Mouse (Mus musculus) left cerebral cortex, adult 2 months (tissue): ENCODE measurements around the gene Skida1. TPM values are rescaled to one million over a fixed set of nuclear protein-coding genes. Genes with fewer than 3 reads are reported as not detected.

Experiments used
- DNase-seq, 2 experiments: peaks; one replicate each; pipeline ENCODE4 v3.0.0; 2021 to 2022; ENCODE audit warnings: low spot score in 2 of 2, mixed read lengths in 1 of 2; ENCODE audit errors: extremely low spot score in 1 of 2
- H3K27ac ChIP-seq: fragments of 200-600 bp; 2 replicates; pipeline ENCODE4 v1.8.1; 2022
- H3K4me3 ChIP-seq: fragments of 200-600 bp; 2 replicates; pipeline ENCODE4 v1.8.1; 2022
- CTCF ChIP-seq: fragments of 200-600 bp; IDR thresholded peaks from 2 replicates; pipeline ENCODE4 v1.8.1; 2022; ENCODE audit warnings: antibody characterized with exemption, mild to moderate bottlenecking, moderate library complexity
- intact Hi-C: fragments of 180-260 bp; cut with DNase I; formaldehyde crosslinking; loops from one replicate; pipeline ENCODE4 v1.15.1; 2025
- total RNA-seq, 2 experiments: library from RNA; stranded (reverse); gene quantifications; 2 replicates each; pipeline ENCODE4 v1.2.3; 2021

Gene Skida1
- total RNA-seq, 2 experiments from 2014 or later: 7.4 to 8.0 TPM

DNA sequence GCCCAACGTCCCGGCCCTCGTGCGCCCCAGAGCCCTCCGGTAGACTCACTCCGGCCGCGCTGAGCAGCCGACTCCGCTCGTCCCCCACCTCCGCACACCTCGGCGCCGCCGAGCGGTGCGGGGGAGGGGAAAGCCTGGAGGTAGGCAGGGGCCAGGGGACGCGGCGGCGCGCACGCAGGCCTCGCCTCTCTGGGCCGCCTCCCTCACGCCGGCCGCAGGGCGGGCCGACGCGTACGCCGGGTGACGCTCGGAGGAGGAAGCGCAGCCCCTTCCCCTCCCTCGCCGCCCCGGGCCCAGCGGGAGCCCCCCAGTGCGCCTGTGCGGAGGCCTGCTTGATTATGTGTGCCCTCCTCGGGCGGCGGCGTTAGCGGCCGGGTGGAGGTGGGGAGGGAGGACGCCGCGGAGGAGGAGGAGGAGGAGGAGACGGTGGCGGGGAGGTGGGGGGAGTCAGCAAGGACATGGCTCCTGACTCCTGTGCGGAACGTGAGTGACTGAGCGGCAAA, 15.6 kb upstream of the Skida1 start:
- intact Hi-C loops: loop anchor here (1.0 to 5.0 kb wide), 4 partner anchors 8 to 642 kb away; partner anchors contain the start of gene Bmi1
- DNase-seq: peak; percentile 93
- no peak for TF ChIP-seq CTCF
- Histone ChIP-seq H3K4me3 (peak overlapping the region; percentile 92), H3K27ac (peak overlapping the region; percentile 97)

DNA sequence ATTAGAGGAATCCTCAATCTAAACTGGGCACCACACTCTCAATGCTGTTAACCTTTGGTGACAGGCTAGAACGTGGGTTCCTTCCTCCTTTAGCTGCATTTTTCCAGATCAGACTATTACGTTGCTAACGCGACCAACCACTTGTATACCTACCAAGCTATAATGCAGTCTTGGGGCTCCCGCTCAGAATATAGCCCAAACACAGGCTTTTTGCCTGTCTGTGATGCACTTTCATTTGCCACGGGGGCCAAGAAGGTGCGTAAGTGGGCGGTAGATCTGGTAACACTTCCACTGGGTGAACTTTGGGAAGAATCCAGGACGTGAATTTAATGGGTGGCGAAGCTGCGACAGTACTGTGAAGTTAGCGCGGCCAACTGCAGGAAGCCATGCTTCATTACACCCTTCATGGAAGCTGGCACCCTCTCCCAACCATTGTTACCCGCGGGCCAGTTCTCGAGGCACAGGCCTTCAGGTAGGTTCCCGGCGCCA, 15.0 kb upstream of the Skida1 start:
- Histone ChIP-seq H3K4me3 (peak overlapping the region; percentile 92), H3K27ac (peak overlapping the region; percentile 97)
- peak; percentile 18 for TF ChIP-seq CTCF
- DNase-seq: peak in 1 of 2 experiments; percentile 47
- intact Hi-C loops: loop anchor here (1.0 to 5.0 kb wide), 4 partner anchors 8 to 642 kb away; partner anchors contain the start of gene Bmi1

DNA sequence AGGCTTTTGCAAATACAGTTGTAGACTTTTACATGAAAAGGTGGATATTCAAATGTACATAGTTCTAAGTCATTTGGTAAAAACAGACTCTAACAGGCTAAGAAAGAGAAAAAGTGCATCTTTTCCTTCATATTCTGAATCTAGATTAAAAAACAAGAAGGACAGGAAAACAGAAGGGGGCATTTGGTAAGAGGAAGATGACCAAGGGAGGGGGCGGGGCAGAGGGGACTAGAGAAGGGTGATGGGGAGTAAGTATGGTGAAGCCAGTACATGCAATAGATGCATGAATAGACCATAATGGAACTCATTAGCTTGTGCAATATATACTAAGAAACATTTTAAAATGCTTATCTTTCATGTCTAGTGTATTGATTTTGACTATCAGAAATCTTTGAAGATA, 11.5 kb upstream of the Skida1 start:
- intact Hi-C loops: loop anchor here (5.0 kb wide), 3 partner anchors 33 to 638 kb away; partner anchors contain the start of gene Bmi1
- Histone ChIP-seq H3K4me3 (no peak overlapping the region), H3K27ac (no peak overlapping the region)
- DNase-seq: no peak
- TF ChIP-seq CTCF: no peak

DNA sequence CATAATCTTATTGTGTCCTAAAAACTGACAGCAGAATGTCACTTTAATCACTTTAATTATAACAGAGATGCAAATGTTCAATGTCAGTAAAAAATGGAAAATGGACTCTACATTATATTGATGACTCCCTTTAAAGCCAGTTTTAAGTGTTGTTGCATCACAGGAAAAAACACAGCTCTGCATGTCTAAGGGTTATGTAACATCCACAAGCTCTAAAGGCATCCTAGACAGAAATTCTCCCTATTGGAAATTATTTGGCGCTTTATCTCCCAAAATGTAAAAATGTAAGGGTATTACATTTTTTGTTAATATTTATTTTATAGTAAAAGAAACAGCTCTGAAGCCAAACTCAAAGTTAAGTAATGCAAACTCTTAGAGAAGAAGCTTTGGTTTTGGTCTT, 11.0 kb upstream of the Skida1 start:
- intact Hi-C loops: loop anchor here (5.0 to 10.0 kb wide), 4 partner anchors 33 to 935 kb away; partner anchors contain the start of genes 4930426L09Rik, Bmi1 and Pip4k2a
- Histone ChIP-seq H3K27ac (no peak overlapping the region), H3K4me3 (no peak overlapping the region)
- DNase-seq: no peak
- TF ChIP-seq CTCF: no peak

DNA sequence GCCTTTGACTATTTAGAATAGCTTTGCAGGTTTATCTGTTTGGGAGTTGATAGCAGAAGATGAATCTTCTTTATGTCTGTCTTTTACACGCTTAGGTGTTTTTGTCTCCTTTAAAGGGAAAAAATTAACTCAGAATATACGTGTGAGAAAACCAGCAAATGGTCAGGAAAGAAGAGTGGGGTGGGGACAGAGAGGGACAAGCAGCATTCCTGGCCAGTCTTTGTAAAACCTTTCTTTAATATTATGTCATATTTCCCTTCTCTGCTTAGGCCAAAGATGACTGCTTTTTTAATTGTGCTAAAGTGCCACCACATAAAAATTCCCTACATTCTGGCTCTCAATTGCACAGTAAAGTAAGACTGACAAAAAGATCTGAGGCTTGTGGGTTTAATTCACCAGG, 10.2 kb upstream of the Skida1 start:
- H3K4me3 ChIP-seq: no peak overlapping the region
- no peak overlapping the region for H3K27ac ChIP-seq
- intact Hi-C loops: loop anchor here (10.0 kb wide), 1 partner anchor 936 kb away; the partner anchor contains the start of genes 4930426L09Rik and Pip4k2a
- TF ChIP-seq CTCF: no peak
- DNase-seq: no peak

DNA sequence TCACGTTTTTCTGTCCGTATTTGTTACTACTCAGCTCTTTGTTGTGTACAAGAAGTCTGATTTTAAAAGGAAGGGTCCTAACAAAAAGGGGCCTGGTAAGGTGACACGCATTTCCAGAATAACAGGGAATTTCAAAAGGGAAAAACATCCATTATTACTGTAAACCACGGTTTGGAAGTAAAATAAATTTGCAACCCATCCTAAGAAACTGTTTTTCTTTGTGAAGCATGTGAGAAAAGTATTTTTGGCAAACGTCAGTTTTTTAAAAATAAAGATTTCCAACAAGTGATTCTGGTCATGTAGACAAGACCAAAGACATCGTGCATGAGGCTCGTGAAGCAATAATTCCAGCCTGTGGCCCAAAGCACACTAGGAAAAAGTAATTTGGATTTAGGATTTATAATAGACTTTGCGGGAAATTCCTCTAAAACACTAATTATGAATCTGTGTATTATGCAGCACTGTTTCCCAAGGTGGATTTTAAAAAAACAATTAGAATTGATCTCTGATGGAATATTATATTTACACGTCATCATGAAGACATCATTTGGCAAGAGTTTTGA, 9.4 kb upstream of the Skida1 start:
- DNase-seq: no peak
- intact Hi-C loops: loop anchor here (10.0 kb wide), 1 partner anchor 937 kb away; the partner anchor contains the start of genes 4930426L09Rik and Pip4k2a
- Histone ChIP-seq H3K27ac (peak overlapping the region; percentile 96), H3K4me3 (peak overlapping the region; percentile 66)
- TF ChIP-seq CTCF: no peak

DNA sequence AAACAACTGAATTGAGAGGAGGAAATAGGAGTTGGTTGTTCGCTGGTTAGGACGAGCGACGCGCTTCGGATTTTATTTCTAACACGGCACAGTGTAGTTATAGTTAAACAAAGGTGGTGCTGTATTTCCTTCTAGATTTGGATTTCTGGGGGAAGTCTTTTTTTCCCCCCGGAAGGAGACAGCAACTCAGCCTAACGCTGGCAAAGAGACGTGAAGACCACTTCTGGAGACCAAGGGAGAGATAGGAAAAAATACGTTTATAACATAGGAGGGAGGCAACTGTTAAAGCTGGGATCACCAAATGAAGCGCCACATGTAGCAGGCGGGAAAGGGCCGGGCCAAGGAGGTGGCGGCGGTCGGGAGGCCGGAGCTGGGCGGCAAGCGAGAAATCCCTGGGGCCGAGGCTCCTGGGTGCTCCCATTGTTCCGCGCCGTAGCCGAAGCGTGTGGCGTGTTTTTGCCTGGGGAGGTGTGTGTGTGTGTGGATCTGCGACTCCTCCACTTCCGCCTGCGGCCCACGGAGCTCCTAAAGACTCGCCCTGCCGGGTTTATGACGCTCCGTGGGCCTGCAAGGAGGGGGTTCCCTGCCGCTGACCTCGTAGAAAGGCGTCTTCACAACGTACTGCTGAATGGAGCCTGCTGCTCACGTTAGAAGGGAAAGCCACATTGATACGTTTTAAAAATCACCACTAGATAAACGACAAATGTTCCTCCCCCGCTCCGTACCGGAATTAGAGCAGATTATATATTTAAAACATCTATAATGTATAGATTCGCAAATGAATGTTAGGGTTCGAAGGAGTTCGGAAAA, 8.7 kb upstream of the Skida1 start:
- TF ChIP-seq CTCF: no peak; the same call in 1 of the 2 replicates
- intact Hi-C loops: loop anchor here (10.0 kb wide), 1 partner anchor 937 kb away; the partner anchor contains the start of genes 4930426L09Rik and Pip4k2a
- peak overlapping the region; percentile 96 for H3K27ac ChIP-seq
- H3K4me3 ChIP-seq: peak overlapping the region; percentile 66
- peak; percentile 60 to 66 for DNase-seq

DNA sequence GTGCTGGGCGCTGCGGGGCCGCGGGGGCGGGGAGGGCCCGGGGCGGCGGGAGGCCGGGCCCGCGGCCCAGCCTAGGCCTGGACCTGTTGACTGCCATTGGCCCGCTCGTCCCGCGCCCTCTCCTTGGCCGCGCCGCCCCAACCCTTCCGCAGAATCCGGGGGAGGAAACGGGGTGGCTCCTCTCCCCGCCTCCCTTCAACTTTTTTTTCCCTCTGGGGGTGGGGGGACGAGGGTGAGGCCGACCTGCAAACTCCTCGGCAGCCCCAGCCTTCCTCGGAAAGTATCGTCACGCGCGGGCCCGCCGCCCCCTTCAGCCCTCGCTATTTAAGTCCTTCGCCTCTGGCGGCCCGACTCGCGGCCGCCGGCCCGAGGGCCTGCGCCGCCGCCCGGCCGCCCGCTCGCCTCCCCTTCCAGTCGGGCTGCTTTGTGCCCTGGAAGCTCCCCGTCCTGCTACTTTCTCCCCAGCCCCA, 8.0 kb upstream of the Skida1 start:
- DNase-seq: peak; percentile 76 to 88
- Histone ChIP-seq H3K4me3 (peak overlapping the region; percentile 66), H3K27ac (peak overlapping the region; percentile 96)
- intact Hi-C loops: loop anchor here (1.0 to 10.0 kb wide), 2 partner anchors 7 to 938 kb away; partner anchors contain the start of genes 4930426L09Rik and Pip4k2a
- no peak; the same call in 1 of the 2 replicates for TF ChIP-seq CTCF

DNA sequence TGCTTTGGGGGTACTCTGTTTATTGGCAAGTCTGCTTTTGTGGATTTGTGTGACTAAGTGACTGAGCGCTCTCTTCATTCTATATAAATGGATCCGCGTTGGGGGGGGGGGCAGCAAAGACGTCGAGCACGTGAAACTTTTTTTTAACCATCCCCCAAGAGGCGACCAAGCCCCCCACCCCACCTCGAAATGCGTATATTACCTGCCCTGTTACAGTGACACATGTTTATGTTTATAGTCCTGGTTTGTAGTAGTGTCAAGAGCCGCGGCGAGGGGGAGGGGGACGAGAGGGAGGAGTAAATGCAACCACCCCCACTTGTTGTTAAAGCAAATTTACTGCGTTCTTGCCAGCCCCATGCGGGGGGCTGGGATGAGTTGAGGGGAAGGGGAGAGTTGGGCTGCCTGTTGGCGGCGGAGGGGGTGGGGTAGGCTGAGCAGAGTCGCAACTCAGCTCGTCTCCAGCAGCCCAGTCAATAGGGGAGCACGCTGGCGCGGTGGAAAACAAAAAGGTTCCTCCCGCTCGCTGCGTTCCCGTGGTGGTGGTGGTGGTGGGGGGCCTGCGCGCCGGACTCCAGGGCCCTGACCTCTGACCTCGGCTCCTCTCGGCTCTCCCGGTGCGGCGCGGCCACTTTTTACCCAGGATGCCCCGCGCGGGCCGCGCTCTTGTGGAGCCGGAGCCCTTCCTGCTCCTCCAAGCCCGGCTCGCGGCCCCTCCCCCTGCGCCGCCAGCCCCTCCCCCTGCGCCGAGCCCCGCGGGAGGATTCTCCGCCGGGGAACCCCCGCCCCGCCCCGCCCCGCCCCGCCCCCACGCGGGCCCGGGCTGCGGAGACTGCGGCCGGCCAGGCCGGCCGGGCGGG, 7.3 kb upstream of the Skida1 start:
- peak overlapping the region; percentile 69 for H3K4me3 ChIP-seq
- DNase-seq: peak; percentile 87 to 92
- TF ChIP-seq CTCF: no peak
- intact Hi-C loops: loop anchor here (1.0 to 10.0 kb wide), 2 partner anchors 8 to 939 kb away; partner anchors contain the start of genes 4930426L09Rik and Pip4k2a
- H3K27ac ChIP-seq: peak overlapping the region; percentile 91

DNA sequence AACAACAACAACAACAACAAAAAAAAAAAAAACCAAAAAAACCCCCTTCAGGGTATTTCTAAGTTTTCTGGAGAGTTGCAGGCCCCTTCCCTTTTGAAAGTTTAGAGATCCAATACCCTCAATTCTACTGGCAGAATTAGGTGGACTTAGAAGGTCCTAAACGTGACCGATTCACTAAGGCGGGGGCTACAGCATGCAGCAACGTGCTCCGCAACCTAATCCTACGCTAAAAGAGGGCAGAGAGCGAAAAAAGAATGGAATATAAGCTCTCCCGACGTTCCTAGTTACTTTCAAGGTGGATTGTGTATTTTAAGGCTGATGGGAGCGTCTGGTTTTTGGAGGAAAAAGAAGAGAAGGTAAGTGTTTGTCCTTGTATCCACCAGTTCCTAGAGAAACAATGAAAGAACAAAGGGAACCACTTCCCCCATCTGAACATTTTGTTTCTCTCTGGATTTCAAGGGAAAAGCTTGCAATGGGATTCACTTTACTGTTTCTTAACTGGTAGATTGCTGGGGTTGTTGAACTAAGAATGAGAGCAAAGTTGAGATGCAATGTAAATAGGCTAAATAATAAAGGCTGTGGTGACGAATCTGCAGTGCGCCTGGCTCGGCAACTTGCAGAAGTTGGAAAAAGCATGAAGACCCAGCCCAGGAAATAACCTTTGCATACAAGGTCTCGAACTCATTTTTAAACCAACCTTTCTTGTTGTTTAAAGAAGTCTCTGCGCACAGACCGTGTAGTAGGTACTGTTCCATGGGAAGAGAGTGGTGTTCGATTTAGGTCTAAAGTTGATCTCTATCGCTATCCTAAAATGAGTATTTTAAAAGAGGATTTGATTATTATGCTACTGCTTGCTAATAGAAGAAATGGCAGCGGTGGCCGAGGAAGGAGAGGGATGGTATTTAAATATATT, 6.4 kb upstream of the Skida1 start, which contains the start of gene Mllt10:
TSS of gene Mllt10 (plus strand) at position 222 of the 913 bp plus-strand sequence.
- intact Hi-C loops: loop anchor here (10.0 kb wide), 1 partner anchor 940 kb away; the partner anchor contains the start of genes 4930426L09Rik and Pip4k2a
- no peak for DNase-seq
- H3K27ac ChIP-seq: peak within 1 kb of the TSS; percentile 91
- H3K4me3 ChIP-seq: peak within 1 kb of the TSS; percentile 69
- TF ChIP-seq CTCF: no peak
